Mouse (Mus musculus) thymus, adult 2 months (tissue): Measurements from ENCODE around the gene Slc35d1.

ENCODE experiments used
- CTCF ChIP-seq: fragments of 200-500 bp; IDR thresholded peaks from 2 replicates; pipeline ENCODE4 v1.5.1; 2012; ENCODE audit warnings: mild to moderate bottlenecking, control low read depth, low read length, moderate library complexity, borderline replicate concordance; ENCODE audit not compliant: control insufficient read depth, poor library complexity, insufficient read depth; ENCODE audit errors: extremely low read depth
- POLR2A ChIP-seq: fragments of 200-500 bp; IDR thresholded peaks from 2 replicates; pipeline ENCODE4 v1.6.1; 2012; ENCODE audit warnings: mild to moderate bottlenecking, low read length, control low read depth, moderate library complexity; ENCODE audit not compliant: control insufficient read depth, poor library complexity, insufficient read depth; ENCODE audit errors: extremely low read depth

DNA sequence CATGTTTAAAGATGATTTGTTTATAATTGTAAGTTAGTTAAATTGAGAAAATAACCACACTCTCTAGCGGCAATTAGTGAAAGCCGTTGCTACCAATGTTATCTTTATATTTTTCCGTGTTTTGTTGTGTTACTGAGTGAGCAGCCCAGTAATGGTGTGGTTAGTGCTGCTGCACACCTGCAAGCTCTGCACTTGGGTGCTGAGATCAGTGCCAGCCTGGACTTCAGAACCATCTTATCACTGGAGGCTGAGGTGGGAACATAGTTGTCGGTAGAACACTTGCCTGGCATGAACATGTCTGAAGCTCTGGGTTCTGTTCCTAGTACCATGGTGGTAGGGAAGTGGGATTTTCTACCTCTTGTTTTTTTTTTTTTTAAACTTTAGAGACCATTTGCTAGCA, 88.4 kb downstream of the Slc35d1 start:
- TF ChIP-seq POLR2A (no peak), CTCF (no peak)
